Mouse (Mus musculus): ENCODE results near the gene Ankmy1.

GRCm38 (mm10) chr1:92906779-92907631 lies 4.3 kb upstream of the Ankmy1 start, which contains the start of gene Dusp28:
- TF ChIP-seq CTCF (IDR thresholded peaks at IDR 0.05; ENCODE audit: low read depth, low read length) (peak; percentile 72), POLR2A (IDR thresholded peaks at IDR 0.05; ENCODE audit: extremely low read depth, insufficient read depth, low read length) (peak; percentile 81; the same call in 1 of the 2 replicates)

All from liver, adult 2 months (tissue).